Mouse (Mus musculus): ENCODE measurements around the gene Rad51b. TPM values are rescaled to one million over a fixed set of nuclear protein-coding genes. Genes with fewer than 3 reads are reported as not detected.

Rad51b gene
- polyA plus RNA-seq, 1 experiment from 2014 or later = 4.3 TPM

DNA sequence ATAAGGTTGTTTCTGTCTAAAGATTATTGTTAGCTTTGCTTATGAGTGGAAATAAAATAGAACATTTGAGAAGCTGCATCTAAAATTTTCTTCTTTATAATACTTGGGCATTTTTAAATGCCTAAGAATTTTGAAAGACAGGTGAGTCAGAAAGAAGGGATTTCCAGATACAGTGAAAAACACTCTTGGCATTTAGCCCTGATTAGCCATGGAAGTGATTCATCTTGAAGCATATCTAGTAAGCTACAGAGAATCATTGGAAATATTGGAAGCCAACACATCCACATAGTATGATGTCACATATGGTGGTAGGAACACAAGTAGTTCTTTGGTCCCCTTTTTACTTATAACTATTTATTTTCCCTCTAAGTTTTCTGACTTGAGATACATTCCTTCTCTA, 256.0 kb downstream of the Rad51b start:
- H3K9ac ChIP-seq = no peak overlapping the region
- ATAC-seq (ENCODE audit: insufficient read depth) = no peak
- no peak overlapping the region for H3K27ac ChIP-seq (replicated peaks)
- no peak overlapping the region for H3K4me3 ChIP-seq (replicated peaks)
- H3K27me3 ChIP-seq = no peaks in the 10 kb centered on the region
- no peaks in the 10 kb centered on the region for H3K9me3 ChIP-seq (replicated peaks)
- no peaks in the 10 kb centered on the region for H3K4me1 ChIP-seq (replicated peaks)
- H3K36me3 ChIP-seq (replicated peaks) = no peaks in the 10 kb centered on the region
- H3K4me2 ChIP-seq = no peak overlapping the region

DNA sequence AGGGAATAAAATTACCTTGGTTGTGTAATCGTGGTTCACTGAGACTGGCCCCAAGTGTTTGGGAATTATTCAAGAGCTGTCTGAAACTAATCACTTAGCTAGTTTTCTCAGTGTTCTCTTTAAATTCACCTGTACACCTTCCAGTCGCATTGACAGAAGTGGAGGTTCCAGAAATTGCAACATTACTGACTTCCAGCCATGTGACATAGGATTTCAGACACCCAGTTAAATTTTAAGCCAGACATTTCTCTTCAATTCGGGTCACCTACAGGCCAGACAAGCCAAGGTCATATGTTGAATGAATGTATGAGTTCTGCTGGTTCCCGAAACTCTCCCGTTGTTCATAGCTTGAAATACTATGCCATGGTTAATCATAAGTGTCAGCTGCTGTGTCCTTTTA, 260.8 kb downstream of the Rad51b start:
- Histone ChIP-seq H3K4me1 (replicated peaks) (0 out of 2 replicates have a peak, but pooled peaks cover 2% of the 10 kb centered on the region), H3K4me2 (no peak overlapping the region), H3K9ac (no peak overlapping the region), H3K4me3 (replicated peaks) (no peak overlapping the region), H3K27ac (replicated peaks) (peak overlapping the region; percentile 57), H3K27me3 (no peaks in the 10 kb centered on the region), H3K36me3 (replicated peaks) (no peaks in the 10 kb centered on the region), H3K9me3 (replicated peaks) (no peaks in the 10 kb centered on the region)
- WGBS (ENCODE audit: insufficient replicate concordance) = 56% methylated on average over 5 of the region's 5 CpGs
- peak; percentile 54; the same call in 1 of the 2 replicates for ATAC-seq (ENCODE audit: insufficient read depth)

GRCm38 (mm10) chr12:79558711-79559110, 261.6 kb downstream of the Rad51b start:
- Histone ChIP-seq H3K9me3 (replicated peaks) (no peaks in the 10 kb centered on the region), H3K27ac (replicated peaks) (peak overlapping the region; percentile 64), H3K4me2 (no peak overlapping the region), H3K4me1 (replicated peaks) (0 out of 2 replicates have a peak, but pooled peaks cover 2% of the 10 kb centered on the region), H3K4me3 (replicated peaks) (no peak overlapping the region), H3K36me3 (replicated peaks) (no peaks in the 10 kb centered on the region), H3K27me3 (no peaks in the 10 kb centered on the region), H3K9ac (no peak overlapping the region)
- no peak for ATAC-seq (ENCODE audit: insufficient read depth)
- WGBS (ENCODE audit: insufficient replicate concordance) = 79% methylated on average over 3 of the region's 3 CpGs

DNA sequence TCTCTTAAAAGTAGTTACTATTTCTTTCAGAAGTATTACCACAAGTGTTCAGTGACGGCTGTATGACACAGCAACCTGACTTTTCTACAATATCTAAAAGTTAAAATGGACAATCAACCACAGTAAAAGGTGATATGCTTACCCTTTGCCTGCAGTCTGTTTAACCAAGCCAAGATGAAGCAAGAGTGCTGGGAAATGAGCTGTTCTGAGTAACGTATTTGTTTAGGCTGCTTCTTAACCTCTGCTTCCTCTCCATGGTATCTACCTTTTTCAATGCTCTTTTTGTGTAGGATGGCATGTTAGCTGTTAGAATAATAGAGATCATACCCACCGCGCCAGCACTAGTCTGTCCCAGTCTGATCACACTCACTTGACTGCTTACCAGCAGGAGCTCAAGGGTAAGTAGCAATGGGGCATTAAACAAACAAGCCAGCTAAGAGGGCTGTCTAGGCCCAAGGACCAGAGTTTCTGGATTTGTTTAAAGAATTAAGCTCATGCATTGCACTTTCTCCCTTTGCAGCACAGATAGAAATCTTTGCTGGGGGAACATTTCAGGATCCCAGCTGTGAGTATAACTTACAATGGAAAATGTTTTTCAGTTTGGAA, 262.4 kb downstream of the Rad51b start:
- Histone ChIP-seq H3K4me2 (no peak overlapping the region), H3K36me3 (replicated peaks) (no peaks in the 10 kb centered on the region), H3K9ac (no peak overlapping the region), H3K4me3 (replicated peaks) (no peak overlapping the region), H3K27ac (replicated peaks) (peak overlapping the region; percentile 64), H3K27me3 (no peaks in the 10 kb centered on the region), H3K4me1 (replicated peaks) (0 out of 2 replicates have a peak, but pooled peaks cover 2% of the 10 kb centered on the region), H3K9me3 (replicated peaks) (no peaks in the 10 kb centered on the region)
- ATAC-seq (ENCODE audit: insufficient read depth) = no peak
- 70% methylated on average over 4 of the region's 4 CpGs for WGBS (ENCODE audit: insufficient replicate concordance)

DNA sequence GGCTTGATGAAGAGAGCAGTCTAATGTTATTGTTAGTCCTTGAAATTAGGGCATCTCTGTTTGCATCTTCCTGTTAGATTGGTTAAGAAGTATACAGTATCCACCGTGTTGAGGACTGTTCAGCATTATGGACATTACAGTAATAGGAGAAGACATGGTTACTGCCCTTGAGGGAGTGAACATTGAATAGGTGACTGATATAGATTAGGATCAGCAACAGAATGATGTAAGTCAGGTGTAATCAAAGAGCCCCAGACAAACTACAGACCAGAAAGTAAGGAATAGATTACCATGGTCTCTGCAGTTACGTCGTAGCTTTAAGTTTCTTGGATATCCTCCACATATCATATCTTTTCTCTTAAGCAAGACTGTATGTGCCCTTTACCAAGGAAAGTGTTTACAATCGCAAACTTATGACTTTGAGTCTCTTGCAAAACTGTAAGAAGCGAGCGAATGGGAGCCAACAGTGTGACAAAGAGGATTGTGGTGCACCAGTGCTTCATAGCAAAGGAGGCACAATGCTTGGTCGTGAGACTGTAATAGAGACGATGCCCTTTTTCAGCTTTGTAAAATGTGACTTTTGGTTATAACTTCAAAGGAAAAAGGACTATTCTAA, 263.1 kb downstream of the Rad51b start:
- H3K4me2 ChIP-seq = no peak overlapping the region
- H3K36me3 ChIP-seq (replicated peaks) = no peaks in the 10 kb centered on the region
- 68% methylated on average over 8 of the region's 8 CpGs for WGBS (ENCODE audit: insufficient replicate concordance)
- H3K4me1 ChIP-seq (replicated peaks) = 0 out of 2 replicates have a peak, but pooled peaks cover 2% of the 10 kb centered on the region
- no peaks in the 10 kb centered on the region for H3K9me3 ChIP-seq (replicated peaks)
- no peaks in the 10 kb centered on the region for H3K27me3 ChIP-seq
- ATAC-seq (ENCODE audit: insufficient read depth) = no peak
- H3K27ac ChIP-seq (replicated peaks) = peak overlapping the region; percentile 64
- H3K4me3 ChIP-seq (replicated peaks) = no peak overlapping the region
- no peak overlapping the region for H3K9ac ChIP-seq

DNA sequence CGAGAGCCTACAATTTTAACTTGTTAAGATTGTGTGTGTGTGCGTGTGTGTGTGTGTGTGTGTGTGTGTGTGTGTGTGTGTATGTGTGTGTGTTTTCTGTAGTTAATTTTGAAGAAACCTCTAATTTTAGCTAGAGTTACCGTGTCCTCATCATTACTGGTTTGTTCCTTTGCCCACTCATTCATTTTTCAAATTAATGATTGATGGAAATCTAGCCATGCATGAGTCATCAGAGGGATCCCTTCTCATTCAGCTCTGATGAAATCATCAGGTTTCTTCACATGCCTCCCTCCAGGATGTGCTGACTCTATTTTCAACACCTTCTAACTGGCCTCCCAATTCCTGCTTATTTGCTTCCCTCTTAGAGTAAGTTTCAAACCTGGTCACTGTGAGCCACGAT, 263.8 kb downstream of the Rad51b start:
- H3K4me1 ChIP-seq (replicated peaks) = 0 out of 2 replicates have a peak, but pooled peaks cover 2% of the 10 kb centered on the region
- no peaks in the 10 kb centered on the region for H3K27me3 ChIP-seq
- no peak overlapping the region for H3K4me2 ChIP-seq
- no peak overlapping the region for H3K9ac ChIP-seq
- H3K36me3 ChIP-seq (replicated peaks) = no peaks in the 10 kb centered on the region
- 76% methylated on average over 4 of the region's 4 CpGs for WGBS (ENCODE audit: insufficient replicate concordance)
- H3K4me3 ChIP-seq (replicated peaks) = no peak overlapping the region
- no peak overlapping the region; the same call in 1 of the 2 replicates for H3K27ac ChIP-seq (replicated peaks)
- no peak for ATAC-seq (ENCODE audit: insufficient read depth)
- no peaks in the 10 kb centered on the region for H3K9me3 ChIP-seq (replicated peaks)

- Histone ChIP-seq H3K9me3 (replicated peaks) (no peaks in the 10 kb centered on the region), H3K27ac (replicated peaks) (no peak overlapping the region), H3K4me3 (replicated peaks) (no peak overlapping the region), H3K27me3 (no peaks in the 10 kb centered on the region), H3K9ac (no peak overlapping the region), H3K36me3 (replicated peaks) (no peaks in the 10 kb centered on the region), H3K4me2 (no peak overlapping the region), H3K4me1 (replicated peaks) (no peaks in the 10 kb centered on the region)
- 67% methylated on average over 6 of the region's 6 CpGs for WGBS (ENCODE audit: insufficient replicate concordance)
- ATAC-seq (ENCODE audit: insufficient read depth) = no peak
Observed at GRCm38 (mm10) chr12:79574159-79575040, 277.3 kb downstream of the Rad51b start.

DNA sequence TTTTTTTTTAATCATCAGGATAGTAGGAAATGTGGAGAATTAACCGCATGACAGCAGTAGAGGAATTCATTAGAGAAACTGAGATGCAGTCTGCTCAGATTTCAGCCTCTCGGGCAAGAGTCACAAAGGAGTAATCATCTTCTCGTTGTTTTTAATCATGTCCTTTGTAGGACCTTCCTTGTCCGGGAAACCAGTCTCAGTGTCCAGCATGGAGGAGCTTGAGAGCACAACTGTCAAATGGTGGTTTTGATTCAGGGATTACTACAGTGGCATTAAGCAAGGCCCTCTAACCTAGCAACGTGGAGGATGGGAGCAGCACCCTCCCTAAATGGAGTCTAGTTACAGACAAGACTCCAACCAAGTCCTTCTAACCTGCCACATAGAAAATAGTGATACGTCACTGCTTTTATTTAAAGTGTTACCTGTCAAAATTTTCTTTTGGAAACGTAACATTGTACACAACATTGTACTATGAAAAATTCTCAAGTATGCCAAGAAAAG, 278.0 kb downstream of the Rad51b start:
- no peaks in the 10 kb centered on the region for H3K4me1 ChIP-seq (replicated peaks)
- 74% methylated on average over 7 of the region's 7 CpGs for WGBS (ENCODE audit: insufficient replicate concordance)
- H3K9ac ChIP-seq = no peak overlapping the region
- H3K4me2 ChIP-seq = no peak overlapping the region
- no peaks in the 10 kb centered on the region for H3K36me3 ChIP-seq (replicated peaks)
- no peak overlapping the region for H3K27ac ChIP-seq (replicated peaks)
- no peak overlapping the region for H3K4me3 ChIP-seq (replicated peaks)
- no peaks in the 10 kb centered on the region for H3K27me3 ChIP-seq
- H3K9me3 ChIP-seq (replicated peaks) = no peaks in the 10 kb centered on the region
- ATAC-seq (ENCODE audit: insufficient read depth) = no peak

GRCm38 (mm10) chr12:79577525-79577924, 280.4 kb downstream of the Rad51b start:
- Histone ChIP-seq H3K27me3 (no peaks in the 10 kb centered on the region), H3K27ac (replicated peaks) (no peak overlapping the region), H3K4me3 (replicated peaks) (no peak overlapping the region), H3K4me1 (replicated peaks) (no peaks in the 10 kb centered on the region), H3K9me3 (replicated peaks) (no peaks in the 10 kb centered on the region), H3K9ac (no peak overlapping the region), H3K36me3 (replicated peaks) (no peaks in the 10 kb centered on the region), H3K4me2 (no peak overlapping the region)
- ATAC-seq (ENCODE audit: insufficient read depth) = no peak
- 63% methylated on average over 2 of the region's 2 CpGs for WGBS (ENCODE audit: insufficient replicate concordance)

- no peak for ATAC-seq (ENCODE audit: insufficient read depth)
- no peak overlapping the region for H3K4me3 ChIP-seq (replicated peaks)
- WGBS (ENCODE audit: insufficient replicate concordance) = 61% methylated on average over 6 of the region's 6 CpGs
- no peaks in the 10 kb centered on the region for H3K36me3 ChIP-seq (replicated peaks)
- H3K4me2 ChIP-seq = no peak overlapping the region
- no peaks in the 10 kb centered on the region for H3K4me1 ChIP-seq (replicated peaks)
- H3K27ac ChIP-seq (replicated peaks) = no peak overlapping the region
- H3K9ac ChIP-seq = no peak overlapping the region
- H3K27me3 ChIP-seq = no peaks in the 10 kb centered on the region
- H3K9me3 ChIP-seq (replicated peaks) = no peaks in the 10 kb centered on the region
Observed at GRCm38 (mm10) chr12:79579018-79579585, 282.0 kb downstream of the Rad51b start.

- no peaks in the 10 kb centered on the region for H3K36me3 ChIP-seq (replicated peaks)
- no peaks in the 10 kb centered on the region for H3K4me1 ChIP-seq (replicated peaks)
- no peak overlapping the region for H3K27ac ChIP-seq (replicated peaks)
- H3K9me3 ChIP-seq (replicated peaks) = no peaks in the 10 kb centered on the region
- H3K4me2 ChIP-seq = no peak overlapping the region
- 75% methylated on average over 6 of the region's 6 CpGs for WGBS (ENCODE audit: insufficient replicate concordance)
- H3K27me3 ChIP-seq = no peaks in the 10 kb centered on the region
- no peak overlapping the region for H3K9ac ChIP-seq
- no peak overlapping the region for H3K4me3 ChIP-seq (replicated peaks)
- ATAC-seq (ENCODE audit: insufficient read depth) = no peak
Observed at GRCm38 (mm10) chr12:79579837-79580236, 282.8 kb downstream of the Rad51b start.
